Mouse (Mus musculus) intestine, embryonic 14.5 days (tissue): ENCODE results near the gene Angptl6. TPM values are rescaled to one million over a fixed set of nuclear protein-coding genes. Genes with fewer than 3 reads are reported as not detected.

Experiments used
- ATAC-seq: fragments of 200-750 bp; cut with Nextera tagmentation; replicated peaks from 2 replicates; pipeline ENCODE4 v1.8.0; 2017; ENCODE audit warnings: low read depth, moderate number of reproducible peaks, moderate TSS enrichment, moderate library complexity; ENCODE audit not compliant: low FRiP score, low TSS enrichment
- DNase-seq: peaks from one replicate; pipeline ENCODE4 v3.0.0-alpha.2; 2018; ENCODE audit warnings: low spot score
- H3K27ac ChIP-seq: fragments of 300-500 bp; sonication (generic); 2 replicates; pipeline ENCODE4 v1.5.1; 2014; ENCODE audit warnings: low read depth, mild to moderate bottlenecking, control low read depth
- H3K27me3 ChIP-seq: fragments of 300-500 bp; sonication (generic); replicated peaks from 2 replicates; pipeline ENCODE4 v1.6.1; 2014; ENCODE audit warnings: low read length, control low read depth; ENCODE audit not compliant: control insufficient read depth, insufficient read depth
- H3K36me3 ChIP-seq: fragments of 300-500 bp; sonication (generic); 2 replicates; pipeline ENCODE4 v1.6.1; 2014; ENCODE audit warnings: low read length, control low read depth; ENCODE audit not compliant: control insufficient read depth, insufficient read depth
- H3K4me1 ChIP-seq: fragments of 300-500 bp; sonication (generic); replicated peaks from 2 replicates; pipeline ENCODE4 v1.6.1; 2014; ENCODE audit warnings: low read length, control low read depth, mixed read lengths; ENCODE audit not compliant: control insufficient read depth, insufficient read depth
- H3K4me2 ChIP-seq: fragments of 300-500 bp; sonication (generic); 2 replicates; pipeline ENCODE4 v1.6.1; 2014; ENCODE audit warnings: low read length
- H3K4me3 ChIP-seq: fragments of 300-500 bp; sonication (generic); 2 replicates; pipeline ENCODE4 v1.5.1; 2014; ENCODE audit warnings: low read depth, low read length, control low read depth, mixed read lengths
- H3K9ac ChIP-seq: fragments of 300-500 bp; sonication (generic); 2 replicates; pipeline ENCODE4 v1.6.1; 2014; ENCODE audit warnings: mild to moderate bottlenecking, low read length
- H3K9me3 ChIP-seq: fragments of 300-500 bp; sonication (generic); 2 replicates; pipeline ENCODE4 v1.6.1; 2016; ENCODE audit warnings: low read length, control low read depth; ENCODE audit not compliant: control insufficient read depth
- WGBS: fragments of 180-500 bp; shearing (Covaris S2); extraction: QIAGEN DNeasy Blood & Tissue Kit; methylation state at CpG from one replicate; pipeline ENCODE4 v1.1.7; 2014; 5-methylcytosine and 5-hydroxymethylcytosine counted together
- polyA plus RNA-seq: library from polyadenylated mRNA; unstranded; fragments of >200 nt; fragmentation: Nextera tagmentation; extraction: Ambion mirVana; gene quantifications from 2 replicates; pipeline ENCODE4 v1.2.1, GENCODE M21; 2014

Gene Angptl6
- polyA plus RNA-seq, 1 experiment from 2014 or later = 8.1 TPM

DNA sequence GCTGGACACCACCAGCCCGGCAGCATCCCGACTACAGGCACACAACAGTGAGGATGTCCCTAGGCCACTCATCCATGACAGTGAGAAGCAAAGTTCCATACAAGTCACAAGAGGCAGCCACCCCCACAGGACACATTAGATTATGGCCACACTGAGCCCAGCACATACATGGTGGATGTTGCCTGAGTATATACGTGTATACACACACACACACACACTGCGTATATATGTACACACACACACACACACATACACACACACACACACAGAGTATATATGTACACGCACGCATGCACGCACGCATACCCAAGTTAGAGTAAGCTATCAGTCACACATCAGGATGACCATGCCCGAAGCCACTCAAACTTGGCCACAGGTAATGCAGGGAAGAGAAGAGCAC is 15.9 kb upstream of the Angptl6 start:
- Histone ChIP-seq H3K4me1 (peaks cover 8% of the 10 kb centered on the region), H3K4me2 (no peak overlapping the region), H3K9me3 (no peaks in the 10 kb centered on the region), H3K27ac (no peak overlapping the region), H3K27me3 (no peaks in the 10 kb centered on the region), H3K9ac (no peak overlapping the region), H3K36me3 (peaks cover 70% of the 10 kb centered on the region), H3K4me3 (no peak overlapping the region)
- ATAC-seq = no peak
- DNase-seq = no peak
- WGBS = 96% methylated on average over 9 of the region's 9 CpGs

DNA sequence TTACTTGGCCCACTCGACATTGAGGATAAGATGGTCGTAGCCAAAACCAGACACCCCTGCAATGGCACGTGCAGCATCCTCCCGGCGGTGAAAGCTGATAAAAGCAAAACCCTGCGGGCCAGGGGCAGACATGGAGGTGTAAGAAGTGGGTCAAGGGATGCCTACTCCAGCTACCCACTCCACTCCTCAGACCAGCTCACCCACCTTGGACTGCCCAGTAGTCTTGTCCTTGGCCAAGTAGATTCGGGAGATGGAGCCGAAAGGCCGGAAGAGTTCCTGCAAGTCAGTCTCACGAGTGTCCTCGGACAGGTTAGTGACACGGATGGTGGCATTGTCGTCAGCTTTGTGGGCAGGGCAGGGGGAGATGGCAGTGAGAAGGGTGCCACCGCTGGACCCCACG is 15.1 kb upstream of the Angptl6 start:
- no peak for ATAC-seq
- no peak for DNase-seq
- H3K9me3 ChIP-seq = no peaks in the 10 kb centered on the region
- no peak overlapping the region for H3K9ac ChIP-seq
- WGBS = 88% methylated on average over 15 of the region's 15 CpGs
- H3K4me1 ChIP-seq = peaks cover 8% of the 10 kb centered on the region
- H3K36me3 ChIP-seq = peaks cover 77% of the 10 kb centered on the region
- no peaks in the 10 kb centered on the region for H3K27me3 ChIP-seq
- H3K4me3 ChIP-seq = no peak overlapping the region
- H3K4me2 ChIP-seq = no peak overlapping the region
- H3K27ac ChIP-seq = no peak overlapping the region

DNA sequence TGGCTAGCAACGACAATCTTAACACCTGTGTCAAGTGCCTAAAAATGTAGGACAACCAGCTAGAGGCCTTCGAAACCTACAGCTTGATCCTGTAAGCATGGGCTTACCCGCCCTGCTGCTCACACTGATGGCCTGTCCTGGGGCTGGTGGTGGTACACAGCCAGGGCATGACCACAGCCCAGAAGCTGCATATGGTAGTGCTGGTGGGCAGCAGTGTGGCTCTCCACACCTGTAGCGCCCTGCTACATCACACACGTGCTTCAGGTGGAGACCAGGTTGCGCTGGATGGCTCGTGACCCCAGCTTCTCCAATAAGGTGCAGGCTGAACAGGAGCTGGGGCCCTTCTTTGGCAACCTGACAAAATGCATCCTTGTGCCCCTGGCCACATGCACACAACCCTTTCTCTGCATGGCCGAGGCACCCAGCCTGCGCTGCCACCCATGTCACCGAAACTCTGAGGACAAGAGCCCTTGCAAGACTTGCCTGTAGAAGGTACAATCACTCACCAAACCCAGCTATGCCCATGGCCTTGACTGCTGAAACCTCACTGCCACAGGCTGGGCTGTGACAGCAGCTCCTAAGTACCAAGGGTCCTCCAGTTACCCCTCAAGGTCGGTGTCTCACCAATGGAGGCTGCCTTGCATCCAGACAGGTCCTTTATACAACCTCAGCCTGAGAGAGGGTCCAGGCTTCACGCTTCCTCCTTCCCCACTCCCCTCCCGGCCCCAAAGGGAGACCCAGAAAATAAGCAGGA is 14.2 kb upstream of the Angptl6 start:
- no peaks in the 10 kb centered on the region for H3K9me3 ChIP-seq
- H3K27me3 ChIP-seq = no peaks in the 10 kb centered on the region
- ATAC-seq (no peak), DNase-seq (no peak)
- no peak overlapping the region for H3K27ac ChIP-seq
- 88% methylated on average over 13 of the region's 13 CpGs for WGBS
- H3K4me3 ChIP-seq = no peak overlapping the region
- peaks cover 11% of the 10 kb centered on the region for H3K4me1 ChIP-seq
- H3K9ac ChIP-seq = no peak overlapping the region
- H3K4me2 ChIP-seq = no peak overlapping the region
- peaks cover 81% of the 10 kb centered on the region for H3K36me3 ChIP-seq

DNA sequence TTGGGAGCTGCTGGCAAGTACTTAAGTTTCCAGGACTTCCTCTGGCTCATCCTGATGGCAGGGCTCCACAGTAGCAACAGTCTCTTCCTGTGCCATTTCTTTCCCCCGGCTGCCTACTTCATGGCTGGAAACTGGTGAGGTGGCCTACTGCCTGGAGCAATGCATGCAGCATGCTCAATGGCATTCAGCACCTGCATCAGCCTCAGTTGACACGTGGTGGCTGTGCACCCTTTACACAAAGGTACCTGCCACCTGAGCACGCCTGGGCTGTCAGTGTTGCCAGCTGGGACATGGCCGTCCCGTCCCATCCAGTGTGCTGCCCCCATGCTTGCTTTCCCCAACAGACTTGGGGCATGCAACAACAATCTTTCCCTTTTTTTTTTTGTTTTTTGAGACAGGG is 13.5 kb upstream of the Angptl6 start:
- no peaks in the 10 kb centered on the region for H3K27me3 ChIP-seq
- no peak for ATAC-seq
- DNase-seq = no peak
- no peak overlapping the region for H3K4me2 ChIP-seq
- no peak overlapping the region for H3K27ac ChIP-seq
- H3K9me3 ChIP-seq = no peaks in the 10 kb centered on the region
- H3K9ac ChIP-seq = no peak overlapping the region
- peaks cover 81% of the 10 kb centered on the region for H3K36me3 ChIP-seq
- peaks cover 11% of the 10 kb centered on the region for H3K4me1 ChIP-seq
- H3K4me3 ChIP-seq = no peak overlapping the region
- 54% methylated on average over 5 of the region's 5 CpGs for WGBS

DNA sequence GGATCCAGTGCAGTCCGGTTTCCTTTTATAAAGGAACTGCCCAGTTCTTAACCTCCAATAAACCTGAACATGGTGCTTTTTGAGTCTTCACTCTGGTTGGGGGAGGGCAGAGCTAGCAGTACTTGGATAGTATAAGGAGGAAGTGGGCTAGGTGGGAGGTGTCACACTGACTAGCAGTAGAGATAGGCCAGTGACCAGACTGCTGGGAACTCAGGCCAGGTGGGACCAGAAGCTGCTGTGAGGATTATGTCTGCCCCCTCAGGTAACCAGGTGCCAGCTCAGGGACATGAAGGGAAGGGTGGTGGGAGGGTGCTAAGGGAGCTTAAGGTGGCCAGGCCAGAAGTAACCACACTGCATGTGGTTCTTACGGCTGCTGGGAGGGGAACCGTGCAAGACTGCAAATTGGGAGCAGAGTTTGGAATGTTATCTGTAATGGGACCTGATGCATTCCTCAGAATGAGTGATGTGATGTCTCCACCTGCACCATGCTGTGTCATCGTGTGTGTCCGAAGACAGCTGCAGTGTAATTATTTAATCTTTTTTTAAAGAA is 12.7 kb upstream of the Angptl6 start:
- no peak for ATAC-seq
- H3K4me3 ChIP-seq = no peak overlapping the region
- peaks cover 5% of the 10 kb centered on the region; the same call in 1 of the 2 replicates for H3K4me1 ChIP-seq
- peaks cover 80% of the 10 kb centered on the region for H3K36me3 ChIP-seq
- H3K27me3 ChIP-seq = no peaks in the 10 kb centered on the region
- H3K9ac ChIP-seq = no peak overlapping the region
- no peak for DNase-seq
- H3K27ac ChIP-seq = no peak overlapping the region
- H3K4me2 ChIP-seq = no peak overlapping the region
- no peaks in the 10 kb centered on the region for H3K9me3 ChIP-seq
- 68% methylated on average over 5 of the region's 5 CpGs for WGBS

DNA sequence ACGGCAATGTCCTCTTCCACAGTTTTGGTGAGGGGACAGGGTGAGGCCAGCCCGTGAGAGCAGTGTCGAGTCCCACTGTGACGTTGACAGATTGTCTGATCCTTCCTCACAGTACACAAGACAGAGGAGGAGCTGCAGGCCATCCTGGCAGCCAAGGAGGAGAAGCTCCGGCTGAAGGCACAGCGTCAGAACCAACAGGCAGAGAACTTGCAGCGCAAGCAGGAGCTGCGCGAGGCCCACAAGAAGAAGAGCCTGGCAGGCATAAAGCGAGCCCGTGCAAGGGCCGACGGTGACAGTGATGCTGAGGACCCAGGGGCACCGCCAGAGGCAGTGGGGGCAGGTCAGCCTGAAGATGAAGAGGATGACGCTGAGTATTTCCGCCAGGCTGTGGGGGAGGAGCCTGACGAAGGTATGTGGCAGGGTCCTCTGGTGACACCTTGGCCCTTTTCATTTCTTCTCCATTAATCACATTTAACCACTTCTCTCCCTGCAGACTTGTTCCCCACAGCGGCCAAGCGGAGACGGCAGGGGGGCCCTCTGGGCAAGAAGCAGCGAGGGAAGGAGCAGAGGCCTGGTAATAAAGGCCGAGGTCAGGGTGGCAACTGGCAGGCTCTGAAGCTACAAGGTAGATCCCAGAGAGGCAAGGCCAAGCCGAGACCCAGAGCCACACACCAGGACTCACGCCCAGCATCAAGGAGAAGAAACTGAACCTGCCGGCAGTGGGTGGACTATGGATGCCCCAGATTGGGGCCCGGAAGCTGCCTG is 12.0 kb upstream of the Angptl6 start:
- Histone ChIP-seq H3K9me3 (no peaks in the 10 kb centered on the region), H3K4me1 (0 out of 2 replicates have a peak, but pooled peaks cover 3% of the 10 kb centered on the region), H3K27ac (no peak overlapping the region), H3K27me3 (no peaks in the 10 kb centered on the region), H3K4me2 (no peak overlapping the region), H3K4me3 (no peak overlapping the region), H3K36me3 (peaks cover 73% of the 10 kb centered on the region), H3K9ac (no peak overlapping the region)
- no peak for DNase-seq
- no peak for ATAC-seq
- WGBS = 74% methylated on average over 26 of the region's 26 CpGs

DNA sequence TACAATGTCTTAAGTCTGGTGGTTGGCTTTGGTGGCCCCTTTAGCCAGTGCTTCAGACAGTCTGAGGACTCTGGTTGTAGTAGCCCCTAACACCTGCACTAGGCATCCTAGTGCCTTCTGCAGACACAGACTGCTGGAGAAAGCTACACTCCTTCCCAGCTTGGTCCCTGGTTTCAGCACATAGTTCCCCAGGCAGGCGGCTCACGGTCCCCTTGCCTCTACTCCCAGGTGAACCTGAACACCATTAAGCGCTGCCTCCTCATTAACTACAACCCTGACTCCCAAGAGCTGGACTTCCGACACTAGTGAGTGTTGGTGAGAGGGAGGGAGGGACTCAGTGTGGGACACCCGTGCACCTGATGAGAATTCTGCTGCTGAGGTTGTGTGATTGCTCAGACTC is 10.9 kb upstream of the Angptl6 start:
- Histone ChIP-seq H3K9me3 (no peaks in the 10 kb centered on the region), H3K27ac (no peak overlapping the region), H3K4me3 (no peak overlapping the region), H3K27me3 (no peaks in the 10 kb centered on the region), H3K9ac (no peak overlapping the region), H3K4me2 (no peak overlapping the region), H3K4me1 (0 out of 2 replicates have a peak, but pooled peaks cover 3% of the 10 kb centered on the region), H3K36me3 (peaks cover 62% of the 10 kb centered on the region)
- WGBS = 91% methylated on average over 5 of the region's 5 CpGs
- DNase-seq (no peak), ATAC-seq (no peak)

DNA sequence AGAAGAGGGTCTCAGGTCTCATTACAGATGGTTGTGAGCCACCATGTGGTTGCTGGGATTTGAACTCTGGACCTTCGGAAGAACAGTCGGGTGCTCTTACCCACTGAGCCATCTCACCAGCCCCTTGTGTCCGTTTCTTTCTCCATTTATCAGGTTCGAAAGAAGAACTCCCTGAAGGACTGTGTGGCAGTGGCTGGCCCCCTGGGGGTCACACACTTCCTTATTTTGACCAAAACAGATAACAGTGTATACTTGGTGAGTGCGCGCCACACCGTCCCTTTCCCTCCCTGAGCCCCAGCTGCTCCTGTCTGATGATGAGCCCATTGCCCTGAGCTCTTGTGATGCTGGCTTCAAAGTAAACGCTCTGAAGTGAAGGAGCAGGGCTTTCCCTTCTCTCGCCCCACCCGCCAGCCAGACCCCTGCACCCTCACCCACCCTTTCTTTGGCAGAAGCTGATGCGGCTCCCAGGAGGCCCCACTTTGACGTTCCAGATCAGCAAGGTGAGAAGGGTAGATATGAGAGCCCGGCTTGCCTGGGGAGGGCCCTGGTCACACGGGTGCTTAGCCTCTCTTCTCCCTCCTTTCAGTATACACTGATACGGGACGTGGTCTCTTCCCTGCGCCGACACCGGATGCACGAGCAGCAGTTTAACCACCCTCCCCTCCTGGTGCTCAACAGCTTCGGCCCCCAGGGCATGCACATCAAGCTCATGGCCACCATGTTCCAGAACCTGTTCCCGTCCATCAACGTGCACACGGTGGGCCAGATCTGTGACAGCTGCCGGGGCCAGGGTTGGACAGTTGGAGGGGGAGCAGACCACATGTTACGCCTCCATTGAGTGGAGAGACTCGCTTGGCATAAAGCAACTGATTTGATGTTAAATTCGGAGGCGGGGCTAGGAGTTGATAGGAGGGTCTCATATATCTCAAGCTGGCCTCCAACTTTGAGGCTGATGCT is 9.9 kb upstream of the Angptl6 start:
- H3K4me1 ChIP-seq = 0 out of 2 replicates have a peak, but pooled peaks cover 3% of the 10 kb centered on the region
- ATAC-seq (no peak), DNase-seq (no peak)
- no peaks in the 10 kb centered on the region for H3K27me3 ChIP-seq
- H3K9me3 ChIP-seq = no peaks in the 10 kb centered on the region
- 85% methylated on average over 29 of the region's 29 CpGs for WGBS
- H3K9ac ChIP-seq = 0 out of 2 replicates have a peak overlapping the region, but pooled peaks have one; percentile 3
- no peak overlapping the region for H3K27ac ChIP-seq
- peak overlapping the region; percentile 65 for H3K4me3 ChIP-seq
- H3K36me3 ChIP-seq = peaks cover 52% of the 10 kb centered on the region
- H3K4me2 ChIP-seq = peak overlapping the region; percentile 75
